Mouse (Mus musculus) heart, embryonic 12.5 days (tissue): ENCODE results near the gene Ascl4. TPM values are rescaled to one million over a fixed set of nuclear protein-coding genes. Genes with fewer than 3 reads are reported as not detected.

ENCODE experiments used
- ATAC-seq: fragments of 200-750 bp; cut with Nextera tagmentation; 2 replicates; pipeline ENCODE4 v1.8.0; 2017; ENCODE audit warnings: moderate TSS enrichment, moderate library complexity; ENCODE audit not compliant: insufficient number of reproducible peaks, low FRiP score
- H3K27ac ChIP-seq: fragments of 300-500 bp; sonication (generic); 2 replicates; pipeline ENCODE4 v1.5.1; 2016; ENCODE audit warnings: mild to moderate bottlenecking, moderate library complexity; ENCODE audit not compliant: poor library complexity, severe bottlenecking
- H3K27me3 ChIP-seq: fragments of 300-500 bp; sonication (generic); replicated peaks from 2 replicates; pipeline ENCODE4 v1.6.1; 2016; ENCODE audit warnings: mild to moderate bottlenecking, moderate library complexity
- H3K36me3 ChIP-seq: fragments of 300-500 bp; sonication (generic); 2 replicates; pipeline ENCODE4 v1.6.1; 2016; ENCODE audit warnings: mild to moderate bottlenecking, moderate library complexity
- H3K4me1 ChIP-seq: fragments of 300-500 bp; sonication (generic); replicated peaks from 2 replicates; pipeline ENCODE4 v1.6.1; 2016; ENCODE audit warnings: mild to moderate bottlenecking
- H3K4me2 ChIP-seq: fragments of 300-500 bp; sonication (generic); 2 replicates; pipeline ENCODE4 v1.6.1; 2016; ENCODE audit warnings: mild to moderate bottlenecking, moderate library complexity
- H3K4me3 ChIP-seq: fragments of 300-500 bp; sonication (generic); 2 replicates; pipeline ENCODE4 v1.5.1; 2016; ENCODE audit warnings: mild to moderate bottlenecking
- H3K9ac ChIP-seq: fragments of 300-500 bp; sonication (generic); 2 replicates; pipeline ENCODE4 v1.6.1; 2016; ENCODE audit warnings: mild to moderate bottlenecking, moderate library complexity
- H3K9me3 ChIP-seq: fragments of 300-500 bp; sonication (generic); replicated peaks from 2 replicates; pipeline ENCODE4 v1.6.1; 2016; ENCODE audit warnings: mild to moderate bottlenecking, moderate library complexity
- WGBS: fragments of 180-500 bp; shearing (Covaris S2); methylation state at CpG from one replicate; pipeline ENCODE4 v1.1.7; 2016; 5-methylcytosine and 5-hydroxymethylcytosine counted together
- polyA plus RNA-seq: library from polyadenylated mRNA; unstranded; fragments of >200 nt; fragmentation: Nextera tagmentation; extraction: Ambion mirVana; gene quantifications from 2 replicates; pipeline ENCODE4 v1.2.1, GENCODE M21; 2016

The Ascl4 gene
- not detected in 2 replicates for polyA plus RNA-seq

DNA sequence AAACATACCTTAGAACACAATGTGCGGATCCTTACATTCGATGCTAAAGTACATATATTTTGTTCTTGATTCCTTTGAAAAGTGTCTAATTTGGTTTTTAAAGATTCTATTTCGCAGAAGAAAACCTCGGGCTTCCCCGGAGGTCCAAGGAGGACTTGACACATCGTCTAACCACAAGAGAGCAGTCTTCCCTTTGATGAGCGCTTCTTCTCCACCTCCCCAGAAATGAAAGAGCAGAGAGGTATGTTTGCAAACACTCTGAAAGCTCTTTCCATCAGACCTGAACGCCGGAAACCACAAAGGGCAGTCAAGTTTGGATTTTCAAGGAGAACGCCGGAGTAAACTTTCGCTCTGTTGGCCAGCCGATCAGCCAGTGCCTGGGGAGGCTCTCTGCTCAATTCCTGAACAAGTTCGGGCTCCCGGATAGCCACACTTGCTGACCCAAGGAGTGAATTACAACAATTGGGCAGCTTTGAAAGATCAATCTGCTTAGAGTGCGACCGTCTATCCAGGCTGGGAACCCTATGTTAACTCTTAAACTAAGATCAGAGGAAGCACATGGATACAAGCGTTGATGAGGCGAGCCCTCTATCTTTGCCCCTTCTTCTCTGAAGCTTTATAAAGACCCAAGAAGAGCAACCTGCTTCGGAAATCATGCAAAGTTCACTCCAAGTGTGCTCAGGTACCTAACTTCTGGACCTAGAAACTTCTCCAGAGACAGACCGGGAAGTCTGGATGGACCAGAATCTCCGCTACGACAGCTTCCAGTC is at the start of gene Ascl4:
TSS of gene Ascl4 (plus strand) at position 6 of the 770 bp plus-strand sequence.
- no peak for ATAC-seq
- peaks cover 10% of the 10 kb centered on the region; the same call in 1 of the 2 replicates for H3K4me1 ChIP-seq

DNA sequence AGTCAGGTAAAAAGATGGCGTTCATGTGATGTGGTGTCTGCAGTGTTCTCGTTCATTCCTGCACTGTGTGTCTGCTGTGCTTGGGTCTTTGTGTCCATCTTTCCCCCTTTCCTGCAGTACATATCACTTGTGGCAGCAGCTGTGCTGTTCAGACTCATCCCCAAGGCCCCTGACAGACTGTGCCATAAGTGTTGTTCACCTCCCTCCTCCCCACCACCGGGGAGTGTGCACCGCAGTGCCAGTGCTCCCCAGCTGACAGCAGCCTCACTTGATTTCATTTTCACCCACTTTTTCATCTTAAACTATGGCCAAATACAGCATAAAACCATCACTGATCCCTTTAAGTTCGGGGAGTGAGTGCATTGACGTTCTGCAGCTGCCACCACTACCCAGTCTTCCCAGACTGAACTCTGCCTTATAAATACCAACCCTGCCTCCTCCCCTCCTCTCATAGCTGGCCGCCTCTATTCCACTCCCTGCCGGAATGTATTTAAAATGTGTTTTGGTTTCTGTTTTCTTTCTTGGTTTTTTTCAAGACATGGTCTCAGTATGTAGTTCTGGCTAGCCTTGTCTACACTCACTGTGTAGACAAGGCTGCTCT is 47.5 kb upstream of the Ascl4 start:
- peaks cover 86% of the 10 kb centered on the region for H3K36me3 ChIP-seq
- WGBS, result 88% methylated on average over 8 of the region's 8 CpGs
- H3K27ac ChIP-seq, result no peak overlapping the region
- no peak overlapping the region for H3K4me2 ChIP-seq
- no peaks in the 10 kb centered on the region for H3K4me1 ChIP-seq
- no peaks in the 10 kb centered on the region for H3K27me3 ChIP-seq
- H3K4me3 ChIP-seq, result no peak overlapping the region
- no peak overlapping the region for H3K9ac ChIP-seq
- no peak for ATAC-seq
- no peaks in the 10 kb centered on the region for H3K9me3 ChIP-seq

More for the DNA sequence above, at the start of gene Ascl4:
- 3% methylated on average over 23 of the region's 23 CpGs for WGBS
- Histone ChIP-seq H3K9ac (peak within 1 kb of the TSS; percentile 71), H3K9me3 (no peaks in the 10 kb centered on the region), H3K36me3 (no peaks in the 10 kb centered on the region), H3K4me3 (peak within 1 kb of the TSS; percentile 65), H3K4me2 (peak within 1 kb of the TSS; percentile 100), H3K27ac (no peak within 1 kb of the TSS), H3K27me3 (peaks cover 30% of the 10 kb centered on the region)

DNA sequence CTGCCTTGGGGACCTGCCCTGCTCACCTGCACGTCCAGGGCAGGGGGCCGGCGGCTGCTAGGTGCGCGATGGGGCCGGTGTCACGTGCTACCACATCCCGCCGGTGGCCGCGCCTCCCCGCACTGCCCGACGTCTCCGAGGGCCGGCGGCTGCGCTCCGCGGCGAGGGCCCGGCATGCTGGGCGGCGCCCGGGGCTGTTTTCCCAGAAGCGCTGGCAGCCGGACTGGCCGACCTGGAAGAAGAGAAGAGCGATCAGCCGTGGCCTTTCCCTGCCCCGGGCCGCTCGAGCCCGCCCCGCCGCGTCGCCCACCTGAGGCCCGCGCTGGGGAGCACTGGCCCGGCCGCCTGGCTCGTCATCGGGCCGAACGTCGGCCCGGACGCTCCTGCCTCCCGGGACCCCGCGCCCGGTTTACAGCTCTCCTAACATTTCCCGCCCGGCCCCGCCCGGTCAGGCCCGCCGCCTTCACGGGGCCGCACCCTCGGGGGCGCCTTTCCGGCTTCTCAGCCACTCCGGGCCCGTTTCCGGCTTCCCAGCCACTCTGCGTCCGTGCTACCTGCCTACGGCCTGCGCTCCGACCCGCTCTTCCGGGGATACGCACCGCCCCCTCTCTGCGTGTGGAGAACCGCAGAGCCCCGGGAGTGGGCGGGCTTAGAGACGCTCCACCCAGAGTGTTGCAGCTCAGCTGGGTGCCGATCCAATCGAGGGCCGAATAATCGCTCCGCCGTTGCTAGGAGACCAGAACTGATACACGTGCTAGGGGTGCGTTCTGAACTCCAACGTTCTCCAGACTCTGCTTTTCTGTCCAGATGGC is 10.8 kb upstream of the Ascl4 start, which contains the start of gene Prdm4:
TSS of gene Prdm4 (minus strand) at position 645 of the 812 bp plus-strand sequence.
- Histone ChIP-seq H3K27me3 (0 out of 2 replicates have a peak, but pooled peaks cover 4% of the 10 kb centered on the region), H3K9me3 (no peaks in the 10 kb centered on the region), H3K36me3 (peaks cover 26% of the 10 kb centered on the region), H3K4me3 (peak within 1 kb of the TSS; percentile 100), H3K4me2 (peak within 1 kb of the TSS; percentile 95), H3K9ac (peak within 1 kb of the TSS; percentile 95), H3K4me1 (peaks cover 14% of the 10 kb centered on the region), H3K27ac (peak within 1 kb of the TSS; percentile 81)
- under 1% methylated on average over 90 of the region's 90 CpGs for WGBS
- ATAC-seq, result peak; percentile 99

DNA sequence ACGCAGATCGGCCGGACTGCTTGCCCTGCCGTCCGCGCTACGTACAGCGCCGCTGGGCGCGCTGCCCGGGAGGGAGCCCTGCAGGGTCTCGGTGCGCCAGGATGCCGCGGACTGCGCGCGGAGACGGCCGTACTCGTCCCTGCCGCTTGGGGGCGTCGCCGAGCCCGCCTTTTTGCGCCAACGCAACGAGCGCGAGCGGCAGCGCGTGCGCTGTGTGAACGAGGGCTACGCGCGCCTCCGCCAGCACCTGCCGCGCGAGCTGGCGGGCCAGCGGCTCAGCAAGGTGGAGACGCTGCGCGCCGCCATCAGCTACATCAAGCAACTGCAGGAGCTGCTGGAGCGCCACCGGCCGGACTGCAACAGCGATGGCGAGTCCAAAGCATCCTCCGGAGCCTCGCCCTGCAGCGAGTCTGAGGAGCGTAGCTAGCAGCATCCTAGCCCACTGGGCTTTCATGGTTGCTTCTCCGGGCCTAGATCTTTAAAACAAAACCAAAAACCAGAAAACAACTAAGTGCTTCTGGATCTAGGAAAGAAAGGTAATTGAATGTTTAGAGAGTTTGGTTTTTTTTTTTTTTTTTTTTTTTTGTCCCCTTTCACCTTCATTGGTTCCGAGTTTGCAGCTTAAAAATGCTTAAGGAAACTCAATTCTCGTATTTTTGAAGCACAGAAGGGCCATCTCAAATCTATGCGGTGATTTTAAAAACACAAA is 1.2 kb downstream of the Ascl4 start:
- WGBS, result 2% methylated on average over 63 of the region's 63 CpGs
- peaks cover 10% of the 10 kb centered on the region; the same call in 1 of the 2 replicates for H3K4me1 ChIP-seq
- no peak overlapping the region for H3K27ac ChIP-seq
- peak overlapping the region; percentile 71 for H3K9ac ChIP-seq
- peak overlapping the region; percentile 65 for H3K4me3 ChIP-seq
- H3K36me3 ChIP-seq, result no peaks in the 10 kb centered on the region
- peak overlapping the region; percentile 100 for H3K4me2 ChIP-seq
- peak; percentile 66; the same call in 1 of the 2 replicates for ATAC-seq
- H3K27me3 ChIP-seq, result peaks cover 28% of the 10 kb centered on the region
- H3K9me3 ChIP-seq, result no peaks in the 10 kb centered on the region

DNA sequence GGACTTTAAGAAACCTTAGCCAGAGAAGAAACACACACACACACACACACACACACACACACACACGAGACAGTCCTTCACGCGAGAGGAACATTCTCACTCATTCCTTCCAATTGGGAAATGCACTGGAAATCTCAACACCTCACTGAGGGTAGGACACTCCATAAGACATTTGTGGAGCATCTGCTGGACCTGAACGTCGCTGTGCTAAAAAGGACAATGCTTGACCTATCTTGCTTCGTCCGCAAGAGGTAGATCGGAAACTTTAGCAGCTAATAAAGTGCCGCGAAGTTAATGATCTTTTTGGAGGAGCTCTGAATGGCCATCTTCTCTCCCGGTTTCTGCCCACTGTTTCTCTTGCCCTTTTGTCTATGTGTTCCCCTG is 1.7 kb downstream of the Ascl4 start:
- no peak overlapping the region for H3K9ac ChIP-seq
- peaks cover 10% of the 10 kb centered on the region; the same call in 1 of the 2 replicates for H3K4me1 ChIP-seq
- ATAC-seq, result no peak
- H3K27ac ChIP-seq, result no peak overlapping the region
- H3K9me3 ChIP-seq, result no peaks in the 10 kb centered on the region
- H3K4me2 ChIP-seq, result peak overlapping the region; percentile 100
- H3K36me3 ChIP-seq, result no peaks in the 10 kb centered on the region
- peaks cover 28% of the 10 kb centered on the region for H3K27me3 ChIP-seq
- H3K4me3 ChIP-seq, result no peak overlapping the region
- 50% methylated on average over 11 of the region's 11 CpGs for whole genome bisulfite sequencing

DNA sequence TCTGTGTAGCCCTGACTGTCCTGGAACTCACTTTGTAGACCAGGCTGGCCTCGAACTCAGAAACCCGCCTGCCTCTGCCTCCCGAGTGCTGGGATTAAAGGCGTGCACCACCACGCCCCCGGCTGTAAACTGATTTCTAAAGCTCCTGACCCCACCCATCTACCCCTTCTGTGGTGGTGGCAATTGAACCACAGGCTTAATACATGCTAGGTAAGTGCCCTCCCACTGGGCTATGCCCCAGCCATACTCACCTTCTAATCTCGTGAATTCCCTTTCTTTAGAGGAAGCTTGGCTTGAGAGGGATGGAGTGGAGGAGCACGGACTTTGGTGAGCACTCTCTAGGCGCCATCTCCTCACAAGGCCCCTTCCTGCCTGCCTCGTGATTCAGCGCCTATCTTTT is 2.5 kb downstream of the Ascl4 start:
- 82% methylated on average over 11 of the region's 11 CpGs for WGBS
- H3K4me1 ChIP-seq, result peaks cover 10% of the 10 kb centered on the region; the same call in 1 of the 2 replicates
- no peak overlapping the region for H3K4me3 ChIP-seq
- H3K4me2 ChIP-seq, result no peak overlapping the region
- no peak overlapping the region for H3K27ac ChIP-seq
- H3K27me3 ChIP-seq, result peaks cover 28% of the 10 kb centered on the region
- H3K9me3 ChIP-seq, result no peaks in the 10 kb centered on the region
- no peak overlapping the region for H3K9ac ChIP-seq
- no peaks in the 10 kb centered on the region for H3K36me3 ChIP-seq
- no peak for ATAC-seq

DNA sequence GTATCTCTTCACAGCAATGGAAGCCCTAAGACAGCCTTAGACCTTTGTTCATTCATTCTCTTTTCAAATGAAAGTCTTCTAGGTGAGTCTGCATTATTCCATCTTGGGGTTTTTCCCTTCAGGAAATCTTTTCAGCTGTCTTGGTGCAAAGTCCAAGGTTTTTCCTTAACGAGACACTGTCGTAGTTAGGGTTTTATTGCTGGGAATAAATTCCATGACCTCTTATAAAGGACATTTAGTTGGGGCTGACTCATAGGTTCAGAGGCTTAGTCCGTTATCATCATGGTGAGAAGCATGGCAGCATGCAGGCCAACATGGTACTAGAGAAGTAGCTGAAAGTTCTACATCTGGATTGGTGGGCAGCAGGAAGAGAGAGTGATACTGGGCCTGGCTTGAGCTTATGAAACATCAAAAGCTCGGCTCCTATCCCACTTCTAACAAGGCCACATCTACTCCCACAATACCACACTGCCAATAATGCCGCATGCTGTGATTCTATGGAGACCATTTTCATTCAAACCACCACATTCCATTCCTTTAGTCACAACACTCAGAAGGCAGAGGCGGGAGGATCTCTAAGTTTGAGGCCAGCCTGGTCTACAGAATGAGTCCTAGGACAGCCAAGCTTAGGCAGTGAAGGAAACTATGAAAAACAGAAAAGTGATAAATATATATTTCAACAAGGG is 8.9 kb downstream of the Ascl4 start:
- no peak overlapping the region for H3K4me3 ChIP-seq
- no peak for ATAC-seq
- H3K36me3 ChIP-seq, result peaks cover 59% of the 10 kb centered on the region
- WGBS, result 94% methylated on average over 6 of the region's 6 CpGs
- H3K4me2 ChIP-seq, result no peak overlapping the region
- H3K9me3 ChIP-seq, result peaks cover 11% of the 10 kb centered on the region
- H3K27ac ChIP-seq, result no peak overlapping the region
- no peaks in the 10 kb centered on the region for H3K27me3 ChIP-seq
- H3K9ac ChIP-seq, result no peak overlapping the region
- H3K4me1 ChIP-seq, result no peaks in the 10 kb centered on the region

DNA sequence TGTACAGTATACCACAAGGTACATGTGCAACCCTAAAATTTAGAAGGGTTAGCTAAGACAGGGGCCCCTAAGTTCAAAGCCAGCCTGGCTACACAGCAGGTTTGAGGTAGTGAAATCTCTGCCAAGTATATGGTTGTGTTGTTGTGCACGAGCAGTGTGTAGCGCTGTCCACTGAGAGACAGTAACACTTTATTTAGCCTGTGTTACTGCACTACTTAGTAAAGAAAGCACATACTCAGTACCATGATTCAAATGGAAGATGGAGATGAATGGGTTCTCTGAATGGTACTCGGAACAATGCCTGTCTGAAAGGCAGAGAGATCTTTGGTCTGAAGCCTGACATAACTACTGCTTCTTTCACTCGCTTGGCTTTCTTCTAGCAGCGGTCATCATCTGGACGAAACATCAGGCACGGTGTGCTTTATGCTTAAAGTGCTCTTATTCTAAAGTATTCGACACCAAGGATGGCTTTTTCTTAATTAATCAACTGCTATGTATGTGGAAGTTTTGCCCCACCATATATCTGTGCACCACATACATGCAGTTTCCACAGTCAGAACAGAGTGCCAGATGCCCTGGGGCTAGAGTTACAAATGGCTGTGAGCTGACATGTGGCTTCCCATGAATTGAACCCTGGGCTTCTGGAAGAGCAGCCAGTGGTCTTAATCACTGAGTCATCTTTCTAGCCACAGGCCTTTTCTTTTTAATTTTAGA is 21.2 kb downstream of the Ascl4 start:
- no peak overlapping the region for H3K9ac ChIP-seq

DNA sequence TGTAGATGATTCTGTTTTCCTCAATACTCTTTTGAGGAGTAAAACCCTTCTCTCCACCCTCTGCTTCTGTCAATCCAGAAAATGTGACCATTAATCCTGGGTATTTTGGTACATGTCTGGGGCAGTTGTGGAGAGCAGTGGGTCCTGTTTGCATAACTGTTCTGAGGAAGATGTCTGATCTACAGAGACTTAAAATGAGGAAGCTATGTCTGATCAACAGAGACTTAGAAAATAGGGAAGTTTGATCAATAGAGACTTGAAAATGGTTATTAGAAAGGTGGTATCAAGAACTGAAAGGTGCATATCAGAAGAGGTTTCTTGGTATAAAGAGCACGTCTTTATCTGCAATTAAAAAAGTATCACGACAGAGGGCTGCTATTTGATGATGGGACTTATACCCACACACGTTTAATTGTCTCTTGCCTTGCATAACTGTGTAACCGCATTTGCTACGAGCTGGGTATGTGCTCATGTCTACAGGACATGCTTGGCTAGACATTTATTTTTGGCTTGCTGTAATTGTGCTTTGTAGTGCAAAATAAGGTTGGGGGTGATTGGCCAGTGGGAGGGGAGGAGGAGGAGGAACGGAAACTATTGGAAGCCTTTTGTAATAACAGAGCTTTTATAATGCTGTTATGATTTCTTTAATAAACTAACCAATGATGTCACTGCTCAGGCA is 24.4 kb downstream of the Ascl4 start:
- Histone ChIP-seq H3K4me2 (no peak overlapping the region), H3K4me3 (no peak overlapping the region), H3K4me1 (peaks cover 11% of the 10 kb centered on the region), H3K9me3 (no peaks in the 10 kb centered on the region), H3K27me3 (no peaks in the 10 kb centered on the region), H3K9ac (no peak overlapping the region), H3K27ac (no peak overlapping the region), H3K36me3 (peaks cover 67% of the 10 kb centered on the region)
- no peak for ATAC-seq
- 93% methylated on average over 6 of the region's 6 CpGs for WGBS

More for the DNA sequence above, 21.2 kb downstream of the Ascl4 start:
- 94% methylated on average over 8 of the region's 8 CpGs for WGBS
- no peaks in the 10 kb centered on the region for H3K9me3 ChIP-seq
- no peak for ATAC-seq
- peaks cover 82% of the 10 kb centered on the region for H3K36me3 ChIP-seq
- no peaks in the 10 kb centered on the region for H3K27me3 ChIP-seq
- no peak overlapping the region for H3K4me2 ChIP-seq
- no peaks in the 10 kb centered on the region; the same call in 1 of the 2 replicates for H3K4me1 ChIP-seq
- H3K27ac ChIP-seq, result no peak overlapping the region
- no peak overlapping the region for H3K4me3 ChIP-seq
